Mouse (Mus musculus): ENCODE results near the gene Ntng2.

Gene Ntng2

GRCm38 (mm10) chr2:29252599-29253204 is at the start of gene Ntng2:
TSS of gene Ntng2 (minus strand) at chr2:29253005.
- in situ Hi-C loops (cut with MboI, MseI), result no loop called here

GRCm38 (mm10) chr2:29295557-29295956 is 42.8 kb upstream of the Ntng2 start:
- in situ Hi-C loops (cut with MboI, MseI), result no loop called here

GRCm38 (mm10) chr2:29287651-29288050 is 34.8 kb upstream of the Ntng2 start:
- in situ Hi-C loops (cut with MboI, MseI), result no loop called here

GRCm38 (mm10) chr2:29277703-29278121 is 24.9 kb upstream of the Ntng2 start:
- in situ Hi-C loops (cut with MboI, MseI), result loop anchor here (5.0 kb wide), 1 partner anchor 50 kb away; no protein-coding TSS in a partner anchor

- in situ Hi-C loops (cut with MboI, MseI), result no loop called here
Observed at GRCm38 (mm10) chr2:29271803-29272518, 19.2 kb upstream of the Ntng2 start.

DNA sequence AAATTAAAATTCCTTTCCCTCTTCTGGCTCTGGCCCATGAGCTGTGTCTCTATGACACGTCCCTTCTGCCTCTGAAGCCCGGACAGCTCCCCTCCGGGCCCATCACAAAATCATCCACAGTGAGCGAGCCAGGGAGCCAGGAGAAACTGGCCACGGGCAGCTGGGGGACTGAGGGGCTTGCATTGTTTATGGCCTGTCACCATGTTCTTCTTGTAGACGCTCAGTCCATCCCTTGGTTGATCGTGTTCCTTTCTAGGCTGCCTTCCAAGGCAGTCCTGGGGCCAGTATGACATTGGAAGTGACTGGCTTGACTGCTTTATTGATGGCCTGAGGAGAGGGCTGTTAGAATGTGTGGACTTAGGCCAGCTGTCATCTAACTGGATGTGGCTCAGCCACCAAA is 18.3 kb upstream of the Ntng2 start:
- in situ Hi-C loops (cut with MboI, MseI), result no loop called here

DNA sequence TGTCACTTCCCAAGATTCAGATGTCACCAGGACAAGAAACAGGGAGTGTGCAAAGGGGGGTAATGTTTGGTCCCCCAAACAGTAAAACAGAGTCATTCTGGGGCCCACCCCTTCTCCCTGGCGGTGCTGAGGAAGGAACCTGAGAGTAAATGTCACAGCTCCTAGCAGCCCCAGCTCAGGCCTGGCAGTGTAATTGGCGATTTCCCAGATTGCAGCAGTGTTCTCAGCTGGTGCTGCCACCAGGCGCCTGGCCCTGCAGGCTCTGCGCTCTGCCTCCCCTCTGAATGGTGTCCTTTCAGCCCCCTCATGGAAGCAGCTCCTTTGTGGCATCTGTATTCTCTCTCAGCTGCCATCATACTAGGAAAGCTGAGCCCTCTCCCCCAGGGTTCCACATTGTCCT is 14.0 kb upstream of the Ntng2 start:
- in situ Hi-C loops (cut with MboI, MseI), result no loop called here

DNA sequence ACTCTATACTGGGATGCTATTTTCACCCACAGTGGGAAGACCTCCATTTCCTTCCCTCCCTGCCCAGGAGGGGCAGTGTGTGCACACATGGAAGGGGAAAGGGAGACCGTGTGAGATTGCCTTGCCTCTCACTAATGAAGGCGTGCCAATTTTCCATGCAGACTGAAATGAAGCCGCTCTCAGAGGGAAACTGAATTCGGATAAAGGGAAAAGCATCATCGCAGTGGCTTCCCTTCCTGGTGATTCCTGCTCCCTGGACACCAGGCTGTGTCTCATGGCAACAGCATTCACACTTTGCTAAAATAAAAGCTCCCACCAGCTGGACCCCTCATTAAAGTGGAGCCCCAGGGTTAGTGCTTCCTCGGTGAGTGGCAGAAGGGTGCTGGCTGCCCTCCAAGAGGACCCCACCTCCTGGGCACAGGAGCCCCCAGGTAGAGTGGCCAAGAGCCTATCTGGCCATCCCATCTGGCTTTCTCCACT is 9.7 kb upstream of the Ntng2 start:
- in situ Hi-C loops (cut with MboI, MseI), result no loop called here

GRCm38 (mm10) chr2:29261126-29261525 is 8.3 kb upstream of the Ntng2 start:
- in situ Hi-C loops (cut with MboI, MseI), result no loop called here

- in situ Hi-C loops (cut with MboI, MseI), result no loop called here
Observed at GRCm38 (mm10) chr2:29253205-29253865, 530 bp upstream of the Ntng2 start.

- in situ Hi-C loops (cut with MboI, MseI), result no loop called here
Observed at GRCm38 (mm10) chr2:29252059-29252598, 676 bp downstream of the Ntng2 start.

GRCm38 (mm10) chr2:29251095-29252058 is 1.4 kb downstream of the Ntng2 start:
- in situ Hi-C loops (cut with MboI, MseI), result no loop called here

DNA sequence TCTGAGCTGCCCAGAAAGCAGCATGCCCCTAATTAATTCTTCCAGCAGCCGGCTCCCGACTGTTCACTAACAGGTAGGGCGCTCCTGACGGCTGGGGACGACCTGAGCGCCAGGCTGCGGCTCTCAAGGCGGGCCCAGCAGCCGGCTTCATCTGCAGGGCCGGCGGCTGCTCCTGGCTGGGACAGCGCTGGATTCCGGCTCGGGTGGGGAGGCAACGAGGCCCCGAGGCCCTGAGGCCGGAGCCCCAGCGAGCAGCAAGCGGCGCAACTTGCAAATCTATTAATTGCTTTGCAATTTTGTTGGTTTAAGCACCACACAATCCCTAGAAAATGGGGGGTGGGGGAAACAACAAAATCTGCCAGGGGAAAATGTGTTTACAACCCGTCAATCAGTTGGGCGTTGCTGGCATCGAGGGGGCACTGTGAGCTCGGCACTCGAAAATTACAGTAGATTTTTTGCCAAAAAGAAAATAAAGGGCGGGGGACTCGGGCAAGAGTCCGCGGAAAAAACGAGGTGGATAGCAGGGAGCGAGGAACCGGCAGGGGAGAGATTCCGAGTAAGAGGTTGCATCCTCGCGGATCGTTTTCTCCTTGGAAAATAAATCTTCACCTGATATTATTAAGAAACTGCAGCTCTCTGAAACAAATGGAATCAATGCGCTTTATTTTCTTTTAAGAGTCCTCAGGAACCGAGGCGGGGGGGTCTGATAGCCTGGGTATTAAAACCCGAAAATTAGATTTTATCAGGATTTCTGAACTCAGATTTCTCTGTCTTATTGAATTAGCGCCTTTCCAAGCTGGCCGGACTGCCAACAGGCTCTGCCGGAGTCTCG is 2.3 kb downstream of the Ntng2 start:
- in situ Hi-C loops (cut with MboI, MseI), result no loop called here

DNA sequence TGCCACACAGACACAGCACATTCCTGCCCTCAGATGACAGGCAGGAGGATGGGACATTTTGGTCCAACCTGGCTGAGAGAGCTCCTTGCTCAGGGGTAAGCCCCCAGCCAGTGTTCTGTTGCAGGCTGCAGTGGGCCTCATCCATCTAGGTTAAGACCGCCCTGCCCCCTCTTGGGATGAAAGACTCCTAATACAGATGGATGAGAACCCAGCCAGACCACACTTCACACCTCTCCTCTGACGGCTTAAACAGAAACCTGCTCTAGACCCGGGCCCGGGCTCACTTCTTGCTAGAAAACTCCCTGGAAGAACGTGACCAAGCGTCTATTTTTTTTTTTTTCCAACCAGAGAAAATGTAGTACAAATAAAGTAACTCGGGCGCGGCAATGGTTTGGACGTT is 3.0 kb downstream of the Ntng2 start:
- in situ Hi-C loops (cut with MboI, MseI), result no loop called here

DNA sequence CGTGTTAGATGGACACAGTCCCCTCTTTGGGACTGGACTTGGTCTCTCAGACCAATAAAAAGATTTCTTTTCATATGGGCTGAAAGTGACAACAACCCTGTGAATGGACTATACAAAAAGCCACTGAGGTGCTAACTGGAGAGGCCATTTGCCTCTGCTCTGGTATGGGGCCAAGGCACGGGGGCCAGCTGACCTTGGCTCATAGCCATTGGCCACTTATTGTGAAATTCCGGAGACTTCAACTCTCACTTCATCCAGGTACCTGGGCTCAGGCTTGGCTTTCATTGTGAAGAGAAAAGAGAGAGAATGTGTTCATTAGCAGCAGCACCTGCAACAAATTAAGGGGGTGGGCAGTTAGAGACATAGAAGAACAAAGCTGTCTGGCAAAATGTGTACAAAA is 4.3 kb downstream of the Ntng2 start:
- in situ Hi-C loops (cut with MboI, MseI), result no loop called here

GRCm38 (mm10) chr2:29247386-29247785 is 5.4 kb downstream of the Ntng2 start:
- in situ Hi-C loops (cut with MboI, MseI), result no loop called here

DNA sequence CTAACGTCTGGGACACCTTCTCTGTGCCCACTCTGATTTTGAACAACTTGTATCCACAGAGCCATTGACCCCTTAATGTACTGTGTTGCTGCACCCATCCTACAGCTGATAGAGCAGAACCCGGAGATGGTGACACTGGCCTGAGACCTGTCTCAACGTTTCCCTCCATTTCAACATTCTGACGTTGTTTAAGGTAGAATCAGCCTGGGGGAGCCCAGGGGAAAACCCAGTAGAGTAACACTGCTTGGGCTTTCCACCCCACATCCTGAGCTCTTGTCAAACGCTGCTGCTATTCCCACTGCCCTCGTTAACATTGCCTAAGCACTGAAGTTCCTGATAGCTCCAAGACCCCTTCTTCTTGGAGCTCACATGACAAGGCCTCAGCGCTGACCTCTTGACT is 5.9 kb downstream of the Ntng2 start:
- in situ Hi-C loops (cut with MboI, MseI), result no loop called here

GRCm38 (mm10) chr2:29246275-29246674 is 6.5 kb downstream of the Ntng2 start:
- in situ Hi-C loops (cut with MboI, MseI), result no loop called here

DNA sequence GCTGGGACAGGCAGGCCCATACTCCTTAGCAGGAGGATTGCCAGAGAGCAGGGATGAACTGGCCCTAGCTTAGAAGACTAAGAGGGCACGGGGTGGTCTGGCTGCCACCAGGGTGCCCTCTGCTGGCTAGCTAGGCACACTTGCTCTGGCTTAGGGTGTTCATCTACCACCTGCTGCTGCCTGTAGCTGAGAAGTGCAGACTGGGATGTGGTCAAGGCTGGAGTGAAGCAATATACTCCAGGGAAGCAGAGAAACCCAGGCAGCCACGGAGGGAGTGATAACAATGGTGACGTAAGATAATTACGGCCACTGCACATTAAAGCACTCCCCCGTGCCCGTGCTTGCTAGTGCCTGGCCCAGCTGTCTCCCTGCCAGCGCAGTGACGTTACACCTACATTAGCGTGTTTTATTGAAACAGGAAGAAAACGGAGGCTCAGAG is 7.4 kb downstream of the Ntng2 start:
- in situ Hi-C loops (cut with MboI, MseI), result no loop called here

DNA sequence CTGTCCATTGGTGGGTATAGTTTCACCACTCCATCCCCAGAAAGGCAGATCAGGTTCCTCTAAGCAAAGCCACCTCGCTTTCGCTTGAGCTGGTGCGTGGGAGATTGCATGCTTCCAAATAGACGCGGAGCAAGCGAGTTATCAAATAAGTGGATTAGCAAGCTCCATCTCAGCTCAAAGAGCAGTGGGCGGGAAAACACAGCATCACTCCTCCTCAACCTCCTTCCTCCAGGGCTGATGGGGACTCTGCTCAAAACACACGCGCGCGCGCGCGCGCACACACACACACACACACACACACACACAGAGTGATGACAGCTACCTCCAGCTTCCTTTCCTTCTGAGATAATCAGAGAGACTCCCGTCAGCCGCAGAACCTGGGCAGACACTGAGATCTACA is 13.5 kb downstream of the Ntng2 start:
- in situ Hi-C loops (cut with MboI, MseI), result no loop called here
